In genomic region chr6:94688722-94689121, GRCm38 (mm10) we compare ENCODE assay signal across 10 mouse cellular contexts. TPM values are rescaled to one million over a fixed set of nuclear protein-coding genes. Genes with fewer than 3 reads are reported as not detected.
DNase-seq lines count a peak whose midpoint lies in the region; ATAC-seq and TF ChIP-seq lines count a peak whose summit lies in the region.
"Had no signal": no experiment of that assay in that cellular context is flagged by ENCODE, and none has a peak within 500 bp of the region (broad histone marks: within the 10 kb centered on the region; RNA-seq: fewer than 3 reads in every experiment).

No protein-coding gene starts in this region.

- intact Hi-C loops in heart, postnatal 36 days (cut with DNase I) = no loop called here

- peaks cover 33% of the 10 kb centered on the region for H3K4me1 ChIP-seq in stomach, postnatal 0 days (replicated peaks; ENCODE audit: control insufficient read depth, insufficient read depth)

- H3K36me3 ChIP-seq in stomach, postnatal 0 days (ENCODE audit: control insufficient read depth, insufficient read depth, low read length) = no peaks in the 10 kb centered on the region

- H3K4me2 ChIP-seq in stomach, postnatal 0 days (replicated peaks; ENCODE audit: low read depth) = no peak overlapping the region

- H3K9me3 ChIP-seq in stomach, postnatal 0 days (ENCODE audit: control insufficient read depth, low read length) = no peaks in the 10 kb centered on the region

- no peak overlapping the region for H3K4me3 ChIP-seq in stomach, postnatal 0 days (ENCODE audit: low read depth, low read length)

- 27% methylated on average over 4 of the region's 4 CpGs for WGBS in stomach, postnatal 0 days

- no peak for TF ChIP-seq CTCF in stomach, postnatal 0 days (IDR thresholded peaks at IDR 0.05; ENCODE audit: low read depth)

- no peak for TF ChIP-seq EP300 in stomach, postnatal 0 days (optimal IDR thresholded peaks at IDR 0.05)

- H3K9ac ChIP-seq in stomach, postnatal 0 days (ENCODE audit: low read length) = no peak overlapping the region

- ATAC-seq in stomach, postnatal 0 days (ENCODE audit: low FRiP score, low TSS enrichment) = 0 out of 2 replicates have a peak, but pooled peaks have one; percentile 50

- H3K27me3 ChIP-seq in stomach, postnatal 0 days (ENCODE audit: control insufficient read depth, insufficient read depth, low read length) = no peaks in the 10 kb centered on the region

- H3K27ac ChIP-seq in stomach, postnatal 0 days (replicated peaks) = peak overlapping the region; percentile 9; the same call in 1 of the 2 replicates

- DNase-seq in adrenal gland, postnatal 10 days = peak; percentile 35
- DNase-seq in adrenal gland, adult 2 months = no peak
- peak; percentile 35 for DNase-seq in ovary, postnatal 36 days (ENCODE audit: low spot score)
- DNase-seq in ovary, postnatal 10 days (ENCODE audit: low spot score) = no peak
- peak; percentile 49 to 51 for DNase-seq in heart, postnatal 36 days
- DNase-seq in stomach, postnatal 0 days (ENCODE audit: low spot score) = peak; percentile 57
- no peak for DNase-seq in cerebellum, postnatal 4 days (ENCODE audit: low spot score in 2 of 2)
- no peak for DNase-seq in cerebellum, adult 8-10 months
- DNase-seq: adrenal gland, postnatal 14 days; right cerebral cortex, postnatal 25 days had no signal

RNA-seq across cellular contexts. Expression of gene Lrig1, which starts 11.2 kb away (rescaled TPM):
- 10 to 100 TPM; 21.6 to 25.3 TPM for total RNA-seq in adrenal gland, postnatal 10 days (2021)
- 10 to 100 TPM in 1 of 2 experiments, 1 to 10 TPM in 1; 7.7 to 17.6 TPM for total RNA-seq in adrenal gland, adult 2 months (2021)
- polyA plus RNA-seq in adrenal gland, adult 2 months (2012; rRNA removed) = 11.0 and 12.4 TPM in 2 replicates
- total RNA-seq in heart, postnatal 36 days (2021) = 10 to 100 TPM; 36.9 to 43.2 TPM
- 15.2 and 19.6 TPM in 2 replicates for polyA plus RNA-seq in stomach, postnatal 0 days (2015; fragmentation: Nextera tagmentation; extraction: Ambion mirVana)

Comparison
In these comparisons a context has a peak if more than half of its experiments do, and no peak if none do; other contexts are left out.
1. DNase-seq: peak in adrenal gland, postnatal 10 days (single experiment), ovary, postnatal 36 days (single experiment), heart, postnatal 36 days (2 of 2) and stomach, postnatal 0 days (single experiment); none in adrenal gland, adult 2 months (single experiment), ovary, postnatal 10 days (single experiment), cerebellum, postnatal 4 days (0 of 2) and cerebellum, adult 8-10 months (single experiment).